18 mouse cellular contexts compared by ENCODE assay signal in the genomic region with DNA sequence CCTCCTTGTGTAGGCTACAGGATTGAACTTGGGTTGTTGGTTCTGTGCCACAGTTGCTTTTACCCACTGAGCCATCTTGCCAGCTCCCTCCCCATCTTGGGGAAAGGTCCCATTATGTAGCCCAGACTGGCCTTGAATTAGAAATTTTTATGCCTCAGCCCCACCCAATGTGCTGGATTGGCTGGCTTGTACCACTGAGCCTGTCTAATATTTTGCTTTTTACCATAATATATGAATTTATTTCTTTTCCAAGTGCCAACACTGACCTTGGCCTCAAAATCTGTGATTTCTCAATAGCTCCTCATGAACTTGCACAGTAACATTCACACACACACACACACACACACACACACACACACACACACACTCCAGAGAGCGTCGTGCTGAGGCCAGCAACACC. TPM values are rescaled to one million over a fixed set of nuclear protein-coding genes. Genes with fewer than 3 reads are reported as not detected.
DNase-seq lines count a peak whose midpoint lies in the region; ATAC-seq lines count a peak whose summit lies in the region.
"Had no signal": no experiment of that assay in that cellular context is flagged by ENCODE, and none has a peak within 500 bp of the region (broad histone marks: within the 10 kb centered on the region; RNA-seq: fewer than 3 reads in every experiment).

No protein-coding gene starts in this region.

- H3K4me2 ChIP-seq in heart, embryonic 13.5 days = no peak overlapping the region
- no peak overlapping the region for H3K4me2 ChIP-seq in liver, embryonic 15.5 days
- H3K4me2 ChIP-seq in liver, embryonic 12.5 days = no peak overlapping the region
- H3K4me2 ChIP-seq in stomach, embryonic 15.5 days = no peak overlapping the region
- H3K4me2 ChIP-seq: embryonic facial prominence, embryonic 15.5 days; forebrain, embryonic 12.5 days; limb, embryonic 12.5 days; midbrain, embryonic 11.5 days had no signal

- H3K36me3 ChIP-seq in heart, embryonic 13.5 days = peaks cover 63% of the 10 kb centered on the region
- peaks cover 66% of the 10 kb centered on the region for H3K36me3 ChIP-seq in liver, embryonic 15.5 days (replicated peaks)
- H3K36me3 ChIP-seq in liver, embryonic 12.5 days = peaks cover 79% of the 10 kb centered on the region
- peaks cover 30% of the 10 kb centered on the region for H3K36me3 ChIP-seq in stomach, embryonic 15.5 days

- DNase-seq in heart, adult 8-10 months (ENCODE audit: low spot score) = no peak
- DNase-seq in NIH3T3 (ENCODE audit: low read depth) = peak; percentile 27
- DNase-seq in thymus, postnatal 10 days (ENCODE audit: low spot score in 2 of 2) = no peak
- DNase-seq: B cell, adult 2 months; cerebellum, adult 11-12 months; heart, postnatal 36 days; thymus, postnatal 4 days had no signal

- H3K9ac ChIP-seq in heart, embryonic 13.5 days = no peak overlapping the region
- no peak overlapping the region for H3K9ac ChIP-seq in liver, embryonic 15.5 days
- no peak overlapping the region for H3K9ac ChIP-seq in liver, embryonic 12.5 days
- H3K9ac ChIP-seq in stomach, embryonic 15.5 days = no peak overlapping the region
- H3K9ac ChIP-seq: embryonic facial prominence, embryonic 15.5 days; forebrain, embryonic 12.5 days; limb, embryonic 12.5 days had no signal

- 66% methylated on average over 2 of the region's 2 CpGs for WGBS in heart, embryonic 13.5 days
- WGBS in liver, embryonic 15.5 days (ENCODE audit: insufficient replicate concordance) = 89% methylated on average over 2 of the region's 2 CpGs
- 93% methylated on average over 2 of the region's 2 CpGs for WGBS in liver, embryonic 12.5 days (ENCODE audit: insufficient replicate concordance)
- 64% methylated on average over 2 of the region's 2 CpGs for WGBS in stomach, embryonic 15.5 days

- H3K4me1 ChIP-seq in heart, embryonic 13.5 days = peaks cover 42% of the 10 kb centered on the region
- peaks cover 42% of the 10 kb centered on the region for H3K4me1 ChIP-seq in liver, embryonic 15.5 days (replicated peaks)
- H3K4me1 ChIP-seq in liver, embryonic 12.5 days = peaks cover 47% of the 10 kb centered on the region
- peaks cover 5% of the 10 kb centered on the region; the same call in 1 of the 2 replicates for H3K4me1 ChIP-seq in stomach, embryonic 15.5 days
- H3K4me1 ChIP-seq: limb, embryonic 12.5 days had no signal

- no peaks in the 10 kb centered on the region for H3K27me3 ChIP-seq in heart, embryonic 13.5 days (replicated peaks)
- no peaks in the 10 kb centered on the region for H3K27me3 ChIP-seq in liver, embryonic 15.5 days
- H3K27me3 ChIP-seq in liver, embryonic 12.5 days (replicated peaks) = no peaks in the 10 kb centered on the region
- H3K27me3 ChIP-seq in stomach, embryonic 15.5 days (replicated peaks) = no peaks in the 10 kb centered on the region
- H3K27me3 ChIP-seq: embryonic facial prominence, embryonic 15.5 days; forebrain, embryonic 12.5 days; limb, embryonic 12.5 days had no signal

- no peaks in the 10 kb centered on the region for H3K9me3 ChIP-seq in heart, embryonic 13.5 days
- no peaks in the 10 kb centered on the region for H3K9me3 ChIP-seq in liver, embryonic 15.5 days (replicated peaks)
- no peaks in the 10 kb centered on the region for H3K9me3 ChIP-seq in liver, embryonic 12.5 days (replicated peaks)
- H3K9me3 ChIP-seq in stomach, embryonic 15.5 days = no peaks in the 10 kb centered on the region
- H3K9me3 ChIP-seq: embryonic facial prominence, embryonic 15.5 days; forebrain, embryonic 12.5 days; G1E; limb, embryonic 12.5 days had no signal

- H3K4me3 ChIP-seq in heart, embryonic 13.5 days = no peak overlapping the region
- no peak overlapping the region for H3K4me3 ChIP-seq in liver, embryonic 15.5 days (replicated peaks)
- H3K4me3 ChIP-seq in liver, embryonic 12.5 days = no peak overlapping the region
- H3K4me3 ChIP-seq in stomach, embryonic 15.5 days (replicated peaks) = no peak overlapping the region
- H3K4me3 ChIP-seq: embryonic facial prominence, embryonic 15.5 days; forebrain, embryonic 12.5 days; limb, embryonic 12.5 days had no signal

- no peak for ATAC-seq in heart, embryonic 13.5 days (ENCODE audit: extremely low read depth, insufficient number of reproducible peaks, low FRiP score, low TSS enrichment)
- no peak for ATAC-seq in liver, embryonic 15.5 days (ENCODE audit: insufficient read depth)
- no peak for ATAC-seq in liver, embryonic 12.5 days
- no peak for ATAC-seq in stomach, embryonic 15.5 days (ENCODE audit: insufficient read depth, low FRiP score, low read depth)
- ATAC-seq: hindbrain, embryonic 16.5 days had no signal

- 0 out of 2 replicates have a peak overlapping the region, but pooled peaks have one; percentile 22 for H3K27ac ChIP-seq in heart, embryonic 13.5 days (replicated peaks)
- 0 out of 2 replicates have a peak overlapping the region, but pooled peaks have one; percentile 29 for H3K27ac ChIP-seq in liver, embryonic 15.5 days (replicated peaks)
- H3K27ac ChIP-seq in liver, embryonic 12.5 days = no peak overlapping the region
- peak overlapping the region; percentile 44; the same call in 1 of the 2 replicates for H3K27ac ChIP-seq in stomach, embryonic 15.5 days
- H3K27ac ChIP-seq: embryonic facial prominence, embryonic 15.5 days; forebrain, embryonic 12.5 days; limb, embryonic 12.5 days had no signal

RNA-seq across cellular contexts. Expression of a gene that starts 10.7 kb away (rescaled TPM):
- polyA plus RNA-seq in heart, embryonic 13.5 days (2015; fragmentation: Nextera tagmentation; extraction: Ambion mirVana) = 17.9 and 19.1 TPM in 2 replicates
- total RNA-seq in heart, adult 8-10 months (2022) = 10 to 100 TPM; 13.3 to 24.1 (median 19.8) TPM
- 8.1 and 9.3 TPM in 2 replicates for polyA plus RNA-seq in liver, embryonic 15.5 days (2015; fragmentation: Nextera tagmentation; extraction: Ambion mirVana)
- 15.7 TPM in 2 replicates for polyA plus RNA-seq in liver, embryonic 12.5 days (2016; fragmentation: Nextera tagmentation; extraction: Ambion mirVana)
- 17.3 and 17.4 TPM in 2 replicates for polyA plus RNA-seq in stomach, embryonic 15.5 days (2015; fragmentation: Nextera tagmentation; extraction: Ambion mirVana)

RNA-seq across cellular contexts. Expression of a gene that starts 23.7 kb away (rescaled TPM):
- 44.0 and 46.4 TPM in 2 replicates for polyA plus RNA-seq in heart, embryonic 13.5 days (2015; fragmentation: Nextera tagmentation; extraction: Ambion mirVana)
- 10 to 100 TPM; 41.2 to 44.5 (median 43.4) TPM for total RNA-seq in heart, adult 8-10 months (2022)
- 20.2 and 21.8 TPM in 2 replicates for polyA plus RNA-seq in liver, embryonic 15.5 days (2015; fragmentation: Nextera tagmentation; extraction: Ambion mirVana)
- 36.5 and 38.2 TPM in 2 replicates for polyA plus RNA-seq in liver, embryonic 12.5 days (2016; fragmentation: Nextera tagmentation; extraction: Ambion mirVana)
- polyA plus RNA-seq in stomach, embryonic 15.5 days (2015; fragmentation: Nextera tagmentation; extraction: Ambion mirVana) = 76.1 and 82.3 TPM in 2 replicates

RNA-seq across cellular contexts. Expression of a gene that starts 32.3 kb away (rescaled TPM):
- 46.3 and 53.4 TPM in 2 replicates for polyA plus RNA-seq in heart, embryonic 13.5 days (2015; fragmentation: Nextera tagmentation; extraction: Ambion mirVana)
- 10 to 100 TPM; 25.0 to 33.0 (median 31.5) TPM for total RNA-seq in heart, adult 8-10 months (2022)
- polyA plus RNA-seq in liver, embryonic 15.5 days (2015; fragmentation: Nextera tagmentation; extraction: Ambion mirVana) = 31.3 and 32.8 TPM in 2 replicates
- 53.5 and 54.1 TPM in 2 replicates for polyA plus RNA-seq in liver, embryonic 12.5 days (2016; fragmentation: Nextera tagmentation; extraction: Ambion mirVana)
- polyA plus RNA-seq in stomach, embryonic 15.5 days (2015; fragmentation: Nextera tagmentation; extraction: Ambion mirVana) = 52.6 and 62.0 TPM in 2 replicates

RNA-seq across cellular contexts. Expression of a gene that starts 32.7 kb away (rescaled TPM):
- polyA plus RNA-seq in heart, embryonic 13.5 days (2015; fragmentation: Nextera tagmentation; extraction: Ambion mirVana) = 79.6 and 86.5 TPM in 2 replicates
- 10 to 100 TPM; 29.8 to 37.4 (median 32.7) TPM for total RNA-seq in heart, adult 8-10 months (2022)
- polyA plus RNA-seq in liver, embryonic 15.5 days (2015; fragmentation: Nextera tagmentation; extraction: Ambion mirVana) = 73.6 and 83.0 TPM in 2 replicates
- 134 and 137 TPM in 2 replicates for polyA plus RNA-seq in liver, embryonic 12.5 days (2016; fragmentation: Nextera tagmentation; extraction: Ambion mirVana)
- polyA plus RNA-seq in stomach, embryonic 15.5 days (2015; fragmentation: Nextera tagmentation; extraction: Ambion mirVana) = 117 and 118 TPM in 2 replicates

RNA-seq across cellular contexts. Expression of a gene that starts 39.3 kb away (rescaled TPM):
- 0.11 TPM in 1 of 2 replicates, not detected in the other for polyA plus RNA-seq in heart, embryonic 13.5 days (2015; fragmentation: Nextera tagmentation; extraction: Ambion mirVana)
- under 1 TPM; 0.14 to 0.50 (median 0.20) TPM for total RNA-seq in heart, adult 8-10 months (2022)
- polyA plus RNA-seq in liver, embryonic 15.5 days (2015; fragmentation: Nextera tagmentation; extraction: Ambion mirVana) = 0.10 and 0.12 TPM in 2 replicates
- 0.07 TPM in 1 of 2 replicates, not detected in the other for polyA plus RNA-seq in liver, embryonic 12.5 days (2016; fragmentation: Nextera tagmentation; extraction: Ambion mirVana)
- not detected in 2 replicates for polyA plus RNA-seq in stomach, embryonic 15.5 days (2015; fragmentation: Nextera tagmentation; extraction: Ambion mirVana)
- total RNA-seq: common myeloid progenitor, adult 5-6 weeks had no signal
- polyA plus RNA-seq: forebrain, embryonic 12.5 days; hindbrain, embryonic 16.5 days; limb, embryonic 12.5 days; midbrain, embryonic 11.5 days had no signal
